Mouse (Mus musculus): ENCODE data around the gene Prm3. TPM values are rescaled to one million over a fixed set of nuclear protein-coding genes. Genes with fewer than 3 reads are reported as not detected.
A peak's percentile ranks its signal among the peaks of the same experiment; 100 is the strongest.

Gene Prm3
- polyA plus RNA-seq (2016; fragmentation: Nextera tagmentation; extraction: Ambion mirVana) = not detected in 2 replicates

DNA sequence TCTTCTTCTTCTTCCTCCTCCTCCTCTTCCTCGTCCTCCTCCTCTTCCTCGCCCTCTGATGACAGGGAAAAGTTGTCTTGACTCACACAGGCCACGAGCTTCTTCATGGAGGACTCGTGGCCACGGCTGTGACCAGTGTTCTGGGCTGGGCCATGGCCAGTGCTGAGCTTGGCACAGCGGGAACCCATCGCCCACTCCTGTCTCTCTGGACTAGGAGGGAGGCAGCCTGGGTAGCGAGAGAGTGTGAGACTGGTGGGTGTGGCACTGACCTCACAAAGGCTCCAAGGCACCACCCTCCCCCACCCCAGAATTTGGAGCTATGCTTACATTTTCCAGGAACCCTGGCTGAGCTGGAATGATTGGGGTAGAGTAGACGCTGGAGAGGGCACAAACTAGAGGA, at the start of gene Prm3:
Prm3 (minus strand) TSS at position 213 of the 400 bp plus-strand sequence.
- H3K4me1 ChIP-seq = peaks cover 9% of the 10 kb centered on the region
- H3K27me3 ChIP-seq = 0 out of 2 replicates have a peak, but pooled peaks cover under 1% of the 10 kb centered on the region
- 76% methylated on average over 9 of the region's 9 CpGs for WGBS
- no peak for ATAC-seq (ENCODE audit: low FRiP score, low read depth)
- H3K27ac ChIP-seq (replicated peaks) = no peak within 1 kb of the TSS
- no peak within 1 kb of the TSS for H3K4me2 ChIP-seq (replicated peaks)
- no peak within 1 kb of the TSS for H3K4me3 ChIP-seq
- H3K9me3 ChIP-seq = no peaks in the 10 kb centered on the region
- H3K9ac ChIP-seq (replicated peaks) = no peak within 1 kb of the TSS
- H3K36me3 ChIP-seq = no peaks in the 10 kb centered on the region

- WGBS = 91% methylated on average over 12 of the region's 14 CpGs
- Histone ChIP-seq H3K27ac (replicated peaks) (no peak overlapping the region), H3K4me1 (peaks cover 38% of the 10 kb centered on the region), H3K9me3 (no peaks in the 10 kb centered on the region), H3K36me3 (no peaks in the 10 kb centered on the region), H3K4me2 (replicated peaks) (no peak overlapping the region), H3K27me3 (no peaks in the 10 kb centered on the region), H3K4me3 (no peak overlapping the region), H3K9ac (replicated peaks) (no peak overlapping the region)
- ATAC-seq (ENCODE audit: low FRiP score, low read depth) = no peak
Measured at GRCm38 (mm10) chr16:10840018-10840417, 49.3 kb upstream of the Prm3 start.

DNA sequence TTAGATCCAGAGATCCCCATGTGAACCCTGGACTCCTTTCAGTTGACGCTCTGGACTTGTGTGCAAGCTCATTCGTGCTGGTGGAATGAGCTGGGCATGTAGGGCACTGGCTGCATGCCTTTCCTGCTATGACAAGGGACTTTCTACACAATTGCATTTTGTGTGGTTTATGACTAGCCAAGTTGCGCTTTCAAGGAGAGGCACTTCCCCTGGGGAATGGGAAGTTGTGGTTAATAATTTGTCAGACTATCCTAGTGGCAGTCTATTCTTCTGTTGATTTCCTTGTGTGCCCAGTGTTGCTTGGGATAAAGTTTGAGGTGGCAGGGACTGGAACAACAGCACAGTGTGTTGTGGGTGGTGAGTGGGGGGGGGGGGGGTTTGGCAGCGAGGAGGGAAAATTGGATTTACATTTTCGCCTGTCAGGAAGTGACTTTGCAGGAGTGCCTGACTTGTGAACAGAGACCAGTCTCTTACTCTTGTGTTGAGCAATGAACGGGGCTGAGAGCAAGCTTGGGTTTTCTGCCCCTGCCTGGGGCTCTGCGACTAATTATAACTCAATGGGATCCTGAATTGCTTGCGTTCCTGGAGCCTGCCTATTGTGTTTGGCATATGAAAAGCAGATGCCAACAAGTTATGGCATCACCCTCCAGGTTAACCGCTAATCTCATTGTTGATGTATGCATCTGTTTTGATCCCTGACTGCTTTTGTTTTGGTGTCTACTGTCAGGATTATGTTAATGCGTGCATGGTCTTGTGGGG, 48.0 kb upstream of the Prm3 start:
- ATAC-seq (ENCODE audit: low FRiP score, low read depth) = no peak

DNA sequence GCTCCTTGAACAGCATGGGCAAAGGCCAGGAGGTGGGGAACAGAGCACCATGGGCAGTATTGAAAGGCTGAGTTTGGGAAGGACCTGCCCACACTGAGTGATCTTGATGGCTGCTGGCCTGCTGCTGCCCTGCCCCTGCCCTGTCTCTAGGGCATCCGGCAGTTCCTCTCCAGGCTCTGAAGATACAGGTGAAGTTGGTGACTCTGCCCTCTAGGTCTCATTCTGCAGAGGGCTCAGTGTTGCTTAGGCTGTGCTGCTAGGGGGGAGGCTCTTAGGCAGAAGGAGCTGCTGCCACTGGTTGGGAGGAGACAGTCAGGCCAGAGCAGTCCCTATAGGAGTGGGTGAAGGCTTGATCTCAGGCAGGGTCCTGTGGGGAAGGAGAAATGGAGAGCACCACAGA, 47.2 kb upstream of the Prm3 start:
- Histone ChIP-seq H3K27ac (replicated peaks) (no peak overlapping the region), H3K9me3 (no peaks in the 10 kb centered on the region), H3K9ac (replicated peaks) (no peak overlapping the region), H3K4me1 (peaks cover 30% of the 10 kb centered on the region), H3K36me3 (no peaks in the 10 kb centered on the region), H3K4me3 (no peak overlapping the region), H3K4me2 (replicated peaks) (no peak overlapping the region), H3K27me3 (peaks cover 6% of the 10 kb centered on the region)
- WGBS = 100% methylated on average over 1 of the region's 1 CpGs
- no peak for ATAC-seq (ENCODE audit: low FRiP score, low read depth)

More for the DNA sequence above, 48.0 kb upstream of the Prm3 start:
- Histone ChIP-seq H3K27ac (replicated peaks) (no peak overlapping the region), H3K36me3 (no peaks in the 10 kb centered on the region), H3K9me3 (no peaks in the 10 kb centered on the region), H3K4me2 (replicated peaks) (no peak overlapping the region), H3K27me3 (peaks cover 5% of the 10 kb centered on the region), H3K9ac (replicated peaks) (no peak overlapping the region), H3K4me3 (no peak overlapping the region), H3K4me1 (peaks cover 34% of the 10 kb centered on the region)
- WGBS = 50% methylated on average over 10 of the region's 10 CpGs

- Histone ChIP-seq H3K27me3 (peaks cover 6% of the 10 kb centered on the region), H3K27ac (replicated peaks) (no peak overlapping the region), H3K36me3 (no peaks in the 10 kb centered on the region), H3K4me3 (no peak overlapping the region), H3K9ac (replicated peaks) (no peak overlapping the region), H3K4me2 (replicated peaks) (no peak overlapping the region), H3K4me1 (peaks cover 30% of the 10 kb centered on the region), H3K9me3 (no peaks in the 10 kb centered on the region)
- WGBS = 97% methylated on average over 3 of the region's 3 CpGs
- ATAC-seq (ENCODE audit: low FRiP score, low read depth) = no peak
Measured at GRCm38 (mm10) chr16:10837250-10837649, 46.5 kb upstream of the Prm3 start.

DNA sequence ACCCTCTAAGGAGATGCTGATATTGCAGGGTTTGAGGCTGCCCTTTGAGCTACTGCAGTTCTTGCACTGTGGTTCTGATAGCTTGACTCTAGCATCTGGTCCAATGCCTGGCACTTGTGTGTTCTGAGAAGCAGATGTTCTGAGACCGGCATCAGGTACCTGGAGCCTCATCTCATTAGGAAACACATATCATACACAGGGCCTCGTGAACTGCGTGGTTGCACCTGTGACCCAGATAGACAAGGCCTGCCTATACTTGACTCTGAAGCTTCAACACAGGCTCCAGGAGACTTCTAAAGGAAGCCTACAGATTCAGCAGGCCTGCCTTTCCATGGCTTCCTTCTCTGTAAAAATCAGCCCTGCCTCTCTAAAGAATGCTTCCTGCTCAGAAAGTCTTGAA, 45.7 kb upstream of the Prm3 start:
- H3K9me3 ChIP-seq = no peaks in the 10 kb centered on the region
- peak overlapping the region; percentile 95; the same call in 1 of the 2 replicates for H3K4me2 ChIP-seq (replicated peaks)
- no peaks in the 10 kb centered on the region for H3K36me3 ChIP-seq
- no peak overlapping the region for H3K27ac ChIP-seq (replicated peaks)
- no peak for ATAC-seq (ENCODE audit: low FRiP score, low read depth)
- peaks cover 30% of the 10 kb centered on the region for H3K4me1 ChIP-seq
- WGBS = 93% methylated on average over 3 of the region's 3 CpGs
- peaks cover 6% of the 10 kb centered on the region for H3K27me3 ChIP-seq
- H3K4me3 ChIP-seq = no peak overlapping the region
- H3K9ac ChIP-seq (replicated peaks) = no peak overlapping the region

DNA sequence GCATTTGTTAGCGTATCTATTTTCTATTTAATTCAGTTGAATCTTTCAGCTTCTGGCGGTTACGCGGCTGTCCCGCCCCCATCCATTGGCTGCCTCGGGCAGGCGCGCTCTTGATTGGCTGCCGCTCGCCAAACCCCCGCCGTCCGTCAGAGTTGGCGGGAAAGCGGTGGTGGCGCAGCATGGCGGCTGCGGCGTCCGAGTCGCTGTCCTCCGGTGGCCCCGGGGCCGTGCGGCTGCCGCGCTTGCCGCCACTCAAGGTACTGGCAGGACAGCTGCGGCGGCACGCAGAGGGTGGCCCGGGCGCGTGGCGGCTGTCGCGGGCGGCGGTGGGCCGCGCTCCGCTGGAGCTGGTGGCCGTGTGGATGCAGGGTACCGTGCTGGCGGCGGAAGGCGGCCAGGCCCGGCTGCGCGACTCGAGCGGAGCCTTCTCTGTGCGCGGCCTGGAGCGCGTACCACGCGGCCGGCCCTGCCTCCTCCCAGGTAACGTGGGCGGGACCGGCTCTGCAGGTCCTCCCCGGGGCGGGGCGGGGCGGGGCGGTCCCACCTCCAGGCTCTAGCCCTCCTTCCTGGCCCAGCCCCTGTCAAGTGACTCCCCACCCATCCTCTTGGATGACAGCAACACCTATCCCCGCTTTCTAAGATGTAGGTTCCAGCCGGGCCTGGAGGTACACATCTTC, 44.3 kb upstream of the Prm3 start, which contains the start of gene Rmi2:
Rmi2 (plus strand) TSS at position 149 of the 677 bp plus-strand sequence.
- Histone ChIP-seq H3K27me3 (peaks cover 6% of the 10 kb centered on the region), H3K27ac (replicated peaks) (peak within 1 kb of the TSS; percentile 62; the same call in 1 of the 2 replicates)

DNA sequence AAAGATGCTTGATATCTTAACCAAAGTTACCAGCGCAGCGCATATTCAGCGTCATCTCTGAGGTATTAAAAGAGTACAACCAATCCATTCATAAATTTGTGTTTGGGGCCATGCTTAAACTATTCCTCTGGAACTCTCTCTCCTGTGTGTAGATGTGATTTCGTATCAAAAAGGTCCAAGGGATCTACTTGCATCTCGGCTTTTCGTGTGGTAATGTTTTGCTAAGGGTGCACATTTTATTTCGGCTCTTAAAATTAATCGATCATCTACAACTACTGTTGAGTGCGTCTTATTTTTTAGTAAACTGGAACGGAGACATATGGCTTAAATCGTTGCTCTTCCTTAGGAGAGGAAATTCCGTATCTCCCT, 43.8 kb upstream of the Prm3 start:
- 9% methylated on average over 12 of the region's 12 CpGs for WGBS
- peaks cover 30% of the 10 kb centered on the region for H3K4me1 ChIP-seq
- H3K4me2 ChIP-seq (replicated peaks) = peak overlapping the region; percentile 95
- 0 out of 2 replicates have a peak, but pooled peaks have one; percentile 2 for ATAC-seq (ENCODE audit: low FRiP score, low read depth)
- H3K27ac ChIP-seq (replicated peaks) = no peak overlapping the region
- H3K9me3 ChIP-seq = no peaks in the 10 kb centered on the region
- H3K9ac ChIP-seq (replicated peaks) = peak overlapping the region; percentile 70; the same call in 1 of the 2 replicates
- H3K27me3 ChIP-seq = peaks cover 6% of the 10 kb centered on the region
- peak overlapping the region; percentile 82 for H3K4me3 ChIP-seq
- no peaks in the 10 kb centered on the region for H3K36me3 ChIP-seq

More for the DNA sequence above, 44.3 kb upstream of the Prm3 start, which contains the start of gene Rmi2:
- no peaks in the 10 kb centered on the region for H3K9me3 ChIP-seq
- H3K36me3 ChIP-seq = no peaks in the 10 kb centered on the region
- peak within 1 kb of the TSS; percentile 82 for H3K4me3 ChIP-seq
- peaks cover 30% of the 10 kb centered on the region for H3K4me1 ChIP-seq
- H3K4me2 ChIP-seq (replicated peaks) = peak within 1 kb of the TSS; percentile 95
- ATAC-seq (ENCODE audit: low FRiP score, low read depth) = peak; percentile 94
- under 1% methylated on average over 53 of the region's 69 CpGs for WGBS
- peak within 1 kb of the TSS; percentile 70 for H3K9ac ChIP-seq (replicated peaks)

DNA sequence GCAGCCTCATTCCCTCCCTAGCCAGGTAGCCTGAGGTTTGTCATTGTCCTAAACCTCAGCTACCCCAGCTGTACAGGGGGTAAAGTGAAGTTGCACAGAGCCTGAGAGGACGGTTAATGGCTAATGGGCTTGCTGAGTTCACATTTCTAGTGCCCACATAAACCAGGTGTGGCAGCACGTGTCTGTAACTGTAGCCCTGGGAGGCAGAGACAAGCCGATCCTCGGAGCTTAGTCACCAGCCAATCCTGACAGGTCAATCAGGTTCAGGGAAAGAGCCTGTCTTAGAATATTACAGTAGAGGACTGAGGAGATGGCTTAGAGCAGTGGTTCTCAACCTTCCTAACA, 37.7 kb upstream of the Prm3 start:
- ATAC-seq (ENCODE audit: low FRiP score, low read depth) = no peak

GRCm38 (mm10) chr16:10827766-10828460, 37.2 kb upstream of the Prm3 start:
- Histone ChIP-seq H3K4me3 (no peak overlapping the region), H3K27ac (replicated peaks) (no peak overlapping the region), H3K9ac (replicated peaks) (no peak overlapping the region), H3K27me3 (no peaks in the 10 kb centered on the region), H3K36me3 (no peaks in the 10 kb centered on the region), H3K4me1 (no peaks in the 10 kb centered on the region), H3K4me2 (replicated peaks) (no peak overlapping the region), H3K9me3 (no peaks in the 10 kb centered on the region)
- WGBS = 82% methylated on average over 7 of the region's 7 CpGs
- no peak for ATAC-seq (ENCODE audit: low FRiP score, low read depth)

More for the DNA sequence above, 37.7 kb upstream of the Prm3 start:
- H3K9me3 ChIP-seq = no peaks in the 10 kb centered on the region
- H3K4me3 ChIP-seq = no peak overlapping the region
- H3K27me3 ChIP-seq = no peaks in the 10 kb centered on the region
- H3K4me1 ChIP-seq = no peaks in the 10 kb centered on the region
- no peak overlapping the region for H3K27ac ChIP-seq (replicated peaks)
- H3K36me3 ChIP-seq = no peaks in the 10 kb centered on the region
- WGBS = 83% methylated on average over 4 of the region's 4 CpGs
- no peak overlapping the region for H3K4me2 ChIP-seq (replicated peaks)
- no peak overlapping the region for H3K9ac ChIP-seq (replicated peaks)

- 92% methylated on average over 9 of the region's 9 CpGs for WGBS
- Histone ChIP-seq H3K27me3 (no peaks in the 10 kb centered on the region), H3K4me2 (replicated peaks) (no peak overlapping the region), H3K9me3 (no peaks in the 10 kb centered on the region), H3K27ac (replicated peaks) (no peak overlapping the region), H3K4me3 (no peak overlapping the region), H3K36me3 (no peaks in the 10 kb centered on the region), H3K9ac (replicated peaks) (no peak overlapping the region), H3K4me1 (no peaks in the 10 kb centered on the region)
- no peak for ATAC-seq (ENCODE audit: low FRiP score, low read depth)
Measured at GRCm38 (mm10) chr16:10827269-10827668, 36.6 kb upstream of the Prm3 start.

DNA sequence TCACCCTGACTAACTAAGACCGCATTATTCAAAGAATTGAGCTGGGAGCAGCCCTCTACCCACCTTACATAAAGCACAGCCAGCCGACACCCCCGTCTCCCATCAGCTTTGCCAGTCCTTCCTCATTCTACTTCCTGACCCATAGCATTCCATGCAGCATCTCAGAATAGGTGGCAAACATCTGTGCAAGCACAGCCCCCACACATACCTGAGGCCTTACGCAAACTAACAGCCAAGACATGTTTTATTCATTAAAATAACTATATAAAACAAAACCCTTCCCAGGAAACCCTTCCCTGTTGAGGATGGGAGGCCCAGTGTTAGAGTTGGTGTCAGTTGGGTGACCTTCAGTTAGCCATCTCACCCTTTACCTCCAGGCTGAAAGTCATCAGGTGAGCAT, 35.1 kb upstream of the Prm3 start:
- no peak overlapping the region for H3K9ac ChIP-seq (replicated peaks)
- H3K9me3 ChIP-seq = no peaks in the 10 kb centered on the region
- WGBS = 97% methylated on average over 4 of the region's 4 CpGs
- no peak overlapping the region for H3K27ac ChIP-seq (replicated peaks)
- no peaks in the 10 kb centered on the region for H3K4me1 ChIP-seq
- no peaks in the 10 kb centered on the region for H3K27me3 ChIP-seq
- ATAC-seq (ENCODE audit: low FRiP score, low read depth) = no peak
- no peak overlapping the region for H3K4me3 ChIP-seq
- H3K4me2 ChIP-seq (replicated peaks) = no peak overlapping the region
- no peaks in the 10 kb centered on the region for H3K36me3 ChIP-seq
